Mouse (Mus musculus): ENCODE results near the gene Hsd3b7. TPM values are rescaled to one million over a fixed set of nuclear protein-coding genes. Genes with fewer than 3 reads are reported as not detected.

The Hsd3b7 gene
- polyA plus RNA-seq, 1 experiment from 2014 or later, result 55.9 TPM

DNA sequence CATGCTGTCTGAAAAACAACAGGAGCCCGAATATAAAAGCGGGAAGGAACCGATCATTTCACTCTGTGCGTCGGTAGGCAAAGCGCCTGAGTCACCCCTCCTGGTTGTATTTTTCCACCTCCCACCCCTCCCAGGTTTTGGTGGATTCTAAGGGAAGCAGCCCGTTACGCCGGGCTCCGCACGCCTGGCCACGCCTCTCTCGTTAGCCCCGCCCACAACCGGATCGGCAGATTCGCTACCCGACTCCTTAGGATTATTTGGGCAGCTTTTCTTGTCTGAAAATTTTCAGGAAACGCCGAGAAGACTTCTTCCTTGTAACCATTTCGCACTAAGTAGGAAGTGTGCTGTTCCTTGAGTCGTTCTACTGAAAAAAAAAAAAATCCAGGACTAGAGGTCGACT, 24.0 kb upstream of the Hsd3b7 start, which contains the start of gene Setd1a:
Gene Setd1a (plus strand): TSS at position 245 of the 400 bp plus-strand sequence.
- Histone ChIP-seq H3K9ac (peak within 1 kb of the TSS; percentile 83), H3K4me3 (replicated peaks) (peak within 1 kb of the TSS; percentile 92), H3K4me2 (peak within 1 kb of the TSS; percentile 91), H3K9me3 (replicated peaks) (no peaks in the 10 kb centered on the region), H3K36me3 (replicated peaks) (peaks cover 31% of the 10 kb centered on the region), H3K27ac (replicated peaks) (peak within 1 kb of the TSS; percentile 97), H3K4me1 (replicated peaks) (peaks cover 53% of the 10 kb centered on the region), H3K27me3 (no peaks in the 10 kb centered on the region)
- peak; percentile 56 for ATAC-seq (ENCODE audit: insufficient read depth)
- WGBS (ENCODE audit: insufficient replicate concordance), result under 1% methylated on average over 23 of the region's 23 CpGs

DNA sequence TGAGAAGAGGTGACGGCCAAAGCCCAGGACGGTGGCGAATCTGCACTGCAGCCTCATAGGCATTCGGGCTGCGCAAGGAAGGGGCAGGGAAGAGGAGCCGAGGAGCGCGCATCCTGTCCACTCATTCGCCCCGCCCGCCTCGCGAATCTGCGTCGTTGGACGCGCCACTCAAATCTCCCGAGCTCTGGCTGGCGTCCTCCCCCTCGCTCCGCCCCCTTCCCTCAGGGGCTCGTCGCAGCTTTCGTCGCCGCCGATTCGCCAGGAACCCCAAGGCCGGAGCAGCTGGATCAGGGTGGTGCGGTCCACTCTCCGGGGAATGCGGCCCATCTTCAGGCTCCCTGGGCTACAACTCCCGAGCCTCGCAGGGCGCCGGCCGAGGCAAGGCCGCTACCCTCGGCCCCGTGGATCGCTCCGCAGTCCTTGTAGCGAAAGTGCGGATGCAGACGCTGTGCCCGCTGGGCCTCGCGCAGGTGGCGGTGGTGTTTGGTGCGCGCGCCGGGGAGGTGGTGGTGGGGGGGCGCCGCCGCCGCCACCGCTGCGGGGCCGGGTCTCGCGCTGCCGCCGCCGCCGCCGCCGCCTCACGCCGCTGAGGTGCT, 23.4 kb upstream of the Hsd3b7 start:
- no peaks in the 10 kb centered on the region for H3K27me3 ChIP-seq
- peak overlapping the region; percentile 83 for H3K9ac ChIP-seq
- no peaks in the 10 kb centered on the region for H3K9me3 ChIP-seq (replicated peaks)
- 2% methylated on average over 70 of the region's 70 CpGs for WGBS (ENCODE audit: insufficient replicate concordance)
- peak overlapping the region; percentile 91 for H3K4me2 ChIP-seq
- peak; percentile 91 for ATAC-seq (ENCODE audit: insufficient read depth)
- peak overlapping the region; percentile 92 for H3K4me3 ChIP-seq (replicated peaks)
- peaks cover 37% of the 10 kb centered on the region for H3K36me3 ChIP-seq (replicated peaks)
- H3K27ac ChIP-seq (replicated peaks), result peak overlapping the region; percentile 97
- H3K4me1 ChIP-seq (replicated peaks), result peaks cover 48% of the 10 kb centered on the region

DNA sequence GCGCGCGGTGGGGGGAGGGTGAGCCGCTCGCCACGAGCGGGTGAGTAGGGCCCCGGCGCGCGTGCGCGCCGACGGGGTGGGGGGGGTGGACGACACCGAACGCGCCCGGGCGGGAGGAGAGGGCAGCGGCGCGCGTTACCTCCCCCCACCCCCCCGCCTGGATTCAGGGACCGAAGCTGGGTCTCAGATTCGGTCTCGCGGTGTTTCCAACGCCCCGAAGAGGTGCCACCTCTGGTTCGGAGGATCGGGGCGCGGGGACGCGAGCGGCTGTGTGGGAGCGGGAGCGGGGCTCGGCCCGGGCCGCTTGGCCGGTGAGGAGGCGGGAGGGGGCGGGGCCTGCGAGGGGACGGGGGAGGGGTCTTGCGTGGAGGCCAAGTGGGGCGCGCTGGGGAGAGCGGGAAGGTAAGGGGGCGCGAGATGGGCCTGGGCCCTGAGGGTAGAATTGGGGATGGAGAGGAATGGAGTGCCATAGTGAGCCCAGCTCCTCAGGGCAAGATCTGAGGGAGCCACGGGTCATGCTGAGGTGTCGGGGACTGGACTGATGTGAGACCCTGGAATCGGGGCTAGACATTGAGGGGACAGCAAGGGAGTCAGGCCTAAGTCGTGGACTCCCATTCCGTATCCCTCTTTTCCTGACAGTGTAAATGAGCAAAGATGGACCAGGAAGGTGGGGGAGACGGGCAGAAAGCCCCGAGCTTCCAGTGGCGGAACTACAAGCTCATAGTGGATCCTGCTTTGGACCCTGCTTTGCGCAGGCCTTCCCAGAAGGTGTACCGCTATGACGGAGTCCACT, 22.7 kb upstream of the Hsd3b7 start:
- H3K27ac ChIP-seq (replicated peaks), result peak overlapping the region; percentile 97
- H3K9ac ChIP-seq, result peak overlapping the region; percentile 83
- peak overlapping the region; percentile 91 for H3K4me2 ChIP-seq
- H3K36me3 ChIP-seq (replicated peaks), result peaks cover 44% of the 10 kb centered on the region
- ATAC-seq (ENCODE audit: insufficient read depth), result peak; percentile 62
- H3K4me1 ChIP-seq (replicated peaks), result peaks cover 42% of the 10 kb centered on the region
- WGBS (ENCODE audit: insufficient replicate concordance), result 3% methylated on average over 64 of the region's 66 CpGs
- no peaks in the 10 kb centered on the region for H3K9me3 ChIP-seq (replicated peaks)
- H3K27me3 ChIP-seq, result no peaks in the 10 kb centered on the region
- H3K4me3 ChIP-seq (replicated peaks), result peak overlapping the region; percentile 92

DNA sequence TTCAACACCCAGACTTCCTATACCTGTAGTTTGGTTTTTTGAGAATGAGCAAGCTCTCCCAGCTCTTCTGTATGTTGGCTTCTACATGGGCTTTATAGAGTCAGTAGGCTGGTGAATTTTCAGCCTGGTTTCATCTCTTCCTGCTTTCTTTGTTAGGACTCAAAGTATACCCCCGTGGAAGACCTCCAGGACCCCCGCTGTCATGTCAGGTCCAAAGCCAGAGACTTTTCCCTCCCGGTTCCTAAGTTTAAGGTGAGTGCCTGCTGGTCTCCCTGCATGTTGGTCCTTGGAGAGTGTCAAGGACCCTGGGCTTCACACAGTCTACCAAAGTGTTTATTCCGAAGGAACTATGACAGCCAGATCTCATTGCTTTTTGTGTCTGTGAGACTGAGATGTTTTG, 22.1 kb upstream of the Hsd3b7 start:
- ATAC-seq (ENCODE audit: insufficient read depth), result no peak
- peak overlapping the region; percentile 97; the same call in 1 of the 2 replicates for H3K27ac ChIP-seq (replicated peaks)

DNA sequence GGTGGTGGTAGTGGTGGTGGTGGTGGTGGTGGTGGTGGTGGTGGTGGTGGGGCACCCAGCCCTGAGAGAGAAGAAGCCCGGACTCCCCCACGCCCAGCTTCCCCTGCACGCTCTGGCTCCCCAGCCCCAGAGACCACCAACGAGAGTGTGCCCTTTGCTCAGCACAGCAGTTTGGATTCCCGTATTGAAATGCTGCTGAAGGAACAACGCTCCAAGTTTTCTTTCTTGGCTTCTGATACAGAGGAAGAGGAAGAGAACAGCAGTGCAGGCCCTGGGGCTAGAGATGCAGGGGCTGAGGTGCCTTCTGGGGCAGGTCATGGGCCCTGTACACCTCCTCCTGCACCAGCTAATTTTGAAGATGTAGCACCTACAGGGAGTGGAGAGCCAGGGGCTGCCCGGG, 15.1 kb upstream of the Hsd3b7 start, which contains the start of gene Gm49388:
Gene Gm49388 (plus strand): TSS at position 301 of the 400 bp plus-strand sequence.
- Histone ChIP-seq H3K9me3 (replicated peaks) (no peaks in the 10 kb centered on the region), H3K36me3 (replicated peaks) (peaks cover 99% of the 10 kb centered on the region)
- 77% methylated on average over 7 of the region's 7 CpGs for WGBS (ENCODE audit: insufficient replicate concordance)

More for the DNA sequence above, 22.1 kb upstream of the Hsd3b7 start:
- Histone ChIP-seq H3K4me1 (replicated peaks) (peaks cover 42% of the 10 kb centered on the region), H3K9me3 (replicated peaks) (no peaks in the 10 kb centered on the region), H3K9ac (peak overlapping the region; percentile 83), H3K27me3 (no peaks in the 10 kb centered on the region), H3K4me2 (peak overlapping the region; percentile 91), H3K4me3 (replicated peaks) (peak overlapping the region; percentile 92), H3K36me3 (replicated peaks) (peaks cover 50% of the 10 kb centered on the region)
- WGBS (ENCODE audit: insufficient replicate concordance), result 76% methylated on average over 4 of the region's 4 CpGs

DNA sequence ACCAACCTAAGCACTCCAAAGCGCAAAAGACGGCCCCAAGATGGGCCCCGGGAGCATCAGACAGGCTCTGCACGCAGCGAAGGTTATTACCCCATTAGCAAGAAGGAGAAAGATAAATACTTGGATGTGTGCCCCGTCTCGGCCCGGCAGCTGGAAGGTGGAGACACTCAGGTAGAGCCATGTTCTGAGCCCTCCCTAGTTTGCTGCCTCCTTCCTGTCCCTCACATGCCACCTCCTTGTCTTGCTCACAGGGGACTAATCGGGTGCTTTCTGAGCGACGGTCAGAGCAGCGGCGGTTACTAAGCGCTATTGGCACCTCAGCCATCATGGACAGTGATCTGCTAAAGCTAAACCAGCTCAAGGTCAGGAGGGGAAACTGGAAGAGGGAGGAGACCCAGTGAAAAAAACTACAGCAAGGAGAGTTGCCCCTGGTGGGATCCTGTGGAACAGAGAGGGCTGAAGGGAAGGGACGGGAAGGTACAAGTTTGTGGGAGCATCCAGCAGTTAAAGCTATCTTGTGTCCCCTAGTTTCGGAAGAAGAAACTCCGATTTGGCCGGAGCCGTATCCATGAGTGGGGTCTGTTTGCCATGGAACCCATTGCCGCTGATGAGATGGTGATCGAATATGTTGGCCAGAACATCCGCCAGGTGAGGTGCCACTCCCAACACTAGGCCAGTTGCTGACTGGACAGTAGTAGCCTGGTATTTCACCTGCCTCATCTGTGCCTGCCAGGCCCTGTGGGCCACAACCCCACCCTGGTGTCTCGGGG, 3.1 kb upstream of the Hsd3b7 start:
- H3K36me3 ChIP-seq (replicated peaks), result peaks cover 81% of the 10 kb centered on the region
- 87% methylated on average over 23 of the region's 23 CpGs for WGBS (ENCODE audit: insufficient replicate concordance)
- no peak for ATAC-seq (ENCODE audit: insufficient read depth)

More for the DNA sequence above, 15.1 kb upstream of the Hsd3b7 start, which contains the start of gene Gm49388:
- 0 out of 2 replicates have a peak, but pooled peaks cover 2% of the 10 kb centered on the region for H3K4me1 ChIP-seq (replicated peaks)
- ATAC-seq (ENCODE audit: insufficient read depth), result no peak
- H3K27me3 ChIP-seq, result no peaks in the 10 kb centered on the region
- no peak within 1 kb of the TSS for H3K4me3 ChIP-seq (replicated peaks)
- H3K27ac ChIP-seq (replicated peaks), result no peak within 1 kb of the TSS
- no peak within 1 kb of the TSS for H3K4me2 ChIP-seq
- H3K9ac ChIP-seq, result no peak within 1 kb of the TSS

DNA sequence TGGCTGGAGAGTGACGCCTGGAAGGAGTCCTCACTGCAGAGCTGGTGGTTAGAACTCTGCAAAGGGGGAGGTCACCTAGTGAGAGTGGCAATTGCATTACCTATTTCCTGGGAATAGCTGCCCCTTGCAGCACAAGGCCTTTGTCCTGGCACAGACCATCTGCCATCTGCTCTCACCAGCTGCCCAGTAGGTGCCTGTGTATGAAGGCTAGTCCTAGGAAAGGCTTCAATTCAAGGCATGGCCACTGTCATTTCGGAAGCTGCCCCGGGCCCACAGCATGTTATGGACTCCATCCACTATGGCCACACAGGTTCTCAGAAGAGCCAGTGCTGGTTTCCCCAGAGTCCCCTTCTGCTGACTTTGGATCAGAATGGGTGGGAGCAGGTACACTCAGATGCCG, 1.8 kb upstream of the Hsd3b7 start:
- peaks cover 69% of the 10 kb centered on the region for H3K36me3 ChIP-seq (replicated peaks)
- 82% methylated on average over 4 of the region's 4 CpGs for WGBS (ENCODE audit: insufficient replicate concordance)
- H3K4me1 ChIP-seq (replicated peaks), result peaks cover 32% of the 10 kb centered on the region
- no peaks in the 10 kb centered on the region for H3K9me3 ChIP-seq (replicated peaks)
- no peak for ATAC-seq (ENCODE audit: insufficient read depth)
- H3K27ac ChIP-seq (replicated peaks), result no peak overlapping the region
- H3K4me3 ChIP-seq (replicated peaks), result no peak overlapping the region
- H3K4me2 ChIP-seq, result no peak overlapping the region
- H3K9ac ChIP-seq, result no peak overlapping the region
- H3K27me3 ChIP-seq, result no peaks in the 10 kb centered on the region

More for the DNA sequence above, 3.1 kb upstream of the Hsd3b7 start:
- H3K9me3 ChIP-seq (replicated peaks), result no peaks in the 10 kb centered on the region
- H3K4me1 ChIP-seq (replicated peaks), result peaks cover 19% of the 10 kb centered on the region
- H3K27me3 ChIP-seq, result no peaks in the 10 kb centered on the region
- H3K4me2 ChIP-seq, result no peak overlapping the region
- no peak overlapping the region for H3K27ac ChIP-seq (replicated peaks)
- H3K4me3 ChIP-seq (replicated peaks), result no peak overlapping the region
- H3K9ac ChIP-seq, result no peak overlapping the region

DNA sequence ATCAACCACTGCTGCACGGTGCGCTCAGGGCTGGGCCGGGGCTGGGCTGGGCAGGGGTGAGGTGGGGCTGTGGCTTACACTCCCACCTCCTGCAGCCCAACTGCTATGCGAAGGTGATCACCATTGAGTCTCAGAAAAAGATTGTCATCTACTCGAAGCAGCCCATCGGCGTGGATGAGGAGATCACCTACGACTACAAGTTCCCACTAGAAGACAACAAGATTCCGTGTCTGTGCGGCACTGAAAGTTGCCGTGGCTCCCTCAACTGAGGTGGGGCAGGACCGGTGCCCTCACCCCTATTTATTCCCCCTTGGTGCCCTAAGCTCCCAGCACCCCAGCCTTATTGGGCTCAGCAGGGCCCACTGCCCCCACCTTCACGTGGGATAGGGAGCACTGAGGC, 1.2 kb upstream of the Hsd3b7 start:
- no peak overlapping the region for H3K27ac ChIP-seq (replicated peaks)
- H3K4me1 ChIP-seq (replicated peaks), result peaks cover 38% of the 10 kb centered on the region
- no peak overlapping the region for H3K4me2 ChIP-seq
- no peaks in the 10 kb centered on the region for H3K27me3 ChIP-seq
- H3K9ac ChIP-seq, result no peak overlapping the region
- WGBS (ENCODE audit: insufficient replicate concordance), result 83% methylated on average over 13 of the region's 13 CpGs
- ATAC-seq (ENCODE audit: insufficient read depth), result no peak
- no peaks in the 10 kb centered on the region for H3K9me3 ChIP-seq (replicated peaks)
- no peak overlapping the region for H3K4me3 ChIP-seq (replicated peaks)
- peaks cover 63% of the 10 kb centered on the region for H3K36me3 ChIP-seq (replicated peaks)

DNA sequence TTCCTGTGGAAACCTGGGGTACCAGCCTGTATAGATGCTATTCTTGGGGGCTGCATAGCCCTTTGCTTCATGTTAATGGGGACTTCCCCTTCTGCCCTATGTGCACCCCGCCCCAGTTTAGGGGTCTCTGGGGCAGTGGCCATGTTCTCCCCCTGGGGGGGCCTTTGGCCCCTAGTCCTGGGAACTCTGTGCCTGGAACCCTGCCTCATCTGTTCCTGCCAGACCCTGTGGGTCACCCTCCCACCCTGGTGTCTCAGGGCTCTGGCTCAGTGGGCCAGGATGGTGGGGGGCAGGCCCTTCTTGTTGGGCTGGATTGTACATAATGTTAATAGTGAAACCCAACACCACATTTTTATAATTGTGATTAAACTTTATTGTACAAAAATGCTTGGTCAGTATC, 666 bp upstream of the Hsd3b7 start:
- Histone ChIP-seq H3K4me1 (replicated peaks) (peaks cover 44% of the 10 kb centered on the region), H3K36me3 (replicated peaks) (peaks cover 59% of the 10 kb centered on the region), H3K9ac (no peak overlapping the region), H3K27ac (replicated peaks) (peak overlapping the region; percentile 67; the same call in 1 of the 2 replicates), H3K4me2 (no peak overlapping the region), H3K27me3 (no peaks in the 10 kb centered on the region), H3K4me3 (replicated peaks) (no peak overlapping the region), H3K9me3 (replicated peaks) (no peaks in the 10 kb centered on the region)
- 73% methylated on average over 1 of the region's 1 CpGs for WGBS (ENCODE audit: insufficient replicate concordance)
- ATAC-seq (ENCODE audit: insufficient read depth), result no peak

DNA sequence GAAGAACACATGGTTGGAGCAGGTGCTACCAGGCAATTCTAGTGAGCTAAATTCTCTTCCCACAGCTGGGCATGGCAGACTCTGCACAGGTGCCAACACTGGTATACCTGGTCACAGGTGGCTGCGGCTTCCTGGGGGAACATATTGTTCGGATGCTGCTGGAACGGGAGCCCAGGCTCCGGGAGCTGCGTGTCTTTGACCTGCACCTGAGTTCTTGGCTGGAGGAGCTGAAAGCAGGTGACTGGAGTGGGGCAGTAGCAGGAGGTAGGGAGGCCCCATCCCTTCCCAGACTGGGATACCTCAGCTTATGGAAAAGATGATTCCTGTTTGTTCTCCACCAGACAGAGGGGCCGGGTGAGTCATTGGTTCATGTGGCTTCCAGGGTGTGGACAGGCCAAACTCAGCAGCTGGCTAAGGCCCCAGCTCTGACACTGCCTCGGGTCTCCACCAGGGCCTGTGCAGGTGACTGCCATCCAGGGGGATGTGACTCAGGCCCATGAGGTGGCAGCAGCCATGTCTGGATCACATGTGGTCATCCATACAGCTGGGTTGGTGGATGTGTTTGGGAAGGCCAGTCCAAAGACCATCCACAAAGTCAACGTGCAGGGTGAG, 712 bp downstream of the Hsd3b7 start:
- Histone ChIP-seq H3K9ac (no peak overlapping the region), H3K27ac (replicated peaks) (peak overlapping the region; percentile 67)
- peak; percentile 4; the same call in 1 of the 2 replicates for ATAC-seq (ENCODE audit: insufficient read depth)

More for the DNA sequence above, 712 bp downstream of the Hsd3b7 start:
- no peaks in the 10 kb centered on the region for H3K27me3 ChIP-seq
- H3K9me3 ChIP-seq (replicated peaks), result no peaks in the 10 kb centered on the region
- peaks cover 57% of the 10 kb centered on the region for H3K4me1 ChIP-seq (replicated peaks)
- H3K4me2 ChIP-seq, result peak overlapping the region; percentile 56
- WGBS (ENCODE audit: insufficient replicate concordance), result 65% methylated on average over 8 of the region's 8 CpGs
- peak overlapping the region; percentile 33 for H3K4me3 ChIP-seq (replicated peaks)
- H3K36me3 ChIP-seq (replicated peaks), result peaks cover 45% of the 10 kb centered on the region

Measured in liver, embryonic 15.5 days (tissue).